Mouse (Mus musculus): ENCODE data around the gene Gm21312.
"Not testable (repeated sequence)": the region's sequence is repeated elsewhere in the genome, so short reads cannot be mapped to it uniquely, and the experiment has no call there.

DNA sequence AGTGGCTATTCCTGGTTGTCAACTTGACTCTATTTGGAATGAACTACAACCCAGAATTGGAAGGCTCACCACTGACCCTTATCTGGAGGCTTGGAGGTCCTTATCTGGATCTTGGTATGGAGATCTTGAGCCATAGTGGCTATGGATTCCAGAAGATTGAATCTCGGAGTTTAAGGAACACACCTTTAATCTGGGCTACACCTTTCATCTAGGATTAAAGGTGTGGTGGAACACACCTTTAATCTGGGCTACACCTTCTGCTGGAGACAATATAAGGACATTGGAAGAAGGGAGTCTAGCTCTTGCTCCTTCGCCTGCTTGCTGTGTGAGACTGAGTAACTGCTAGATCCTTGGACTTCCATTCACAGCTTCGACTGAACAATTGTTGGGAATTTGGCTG, 16.9 kb downstream of the Gm21312 start, which contains the start of gene Gm4340:
- not testable (repeated sequence) for TF ChIP-seq CTCF, EP300 (IDR thresholded peaks at IDR 0.05; ENCODE audit: low read depth)
